Mouse (Mus musculus): ENCODE measurements around the gene Filip1. TPM values are rescaled to one million over a fixed set of nuclear protein-coding genes. Genes with fewer than 3 reads are reported as not detected.

The Filip1 gene
- polyA plus RNA-seq, 2 experiments from 2014 or later = 0.29 to 1.6 TPM

GRCm38 (mm10) chr9:79893841-79894612 is 118.6 kb downstream of the Filip1 start:
- ATAC-seq = no peak

- no peak for ATAC-seq
Observed at GRCm38 (mm10) chr9:79892183-79892582, 120.5 kb downstream of the Filip1 start.

- no peak for ATAC-seq
Observed at GRCm38 (mm10) chr9:79890488-79890887, 122.2 kb downstream of the Filip1 start.

- no peak for ATAC-seq
Observed at GRCm38 (mm10) chr9:79889132-79889531, 123.5 kb downstream of the Filip1 start.

GRCm38 (mm10) chr9:79885244-79886210 is 127.1 kb downstream of the Filip1 start:
- ATAC-seq = peak; percentile 62

- no peak for ATAC-seq
Observed at GRCm38 (mm10) chr9:79883139-79883538, 129.5 kb downstream of the Filip1 start.

GRCm38 (mm10) chr9:79880031-79880430 is 132.6 kb downstream of the Filip1 start:
- no peak for ATAC-seq

GRCm38 (mm10) chr9:79875522-79876131 is 137.0 kb downstream of the Filip1 start:
- no peak for ATAC-seq

- ATAC-seq = no peak
Observed at GRCm38 (mm10) chr9:79872598-79872997, 140.1 kb downstream of the Filip1 start.

- ATAC-seq = no peak
Observed at GRCm38 (mm10) chr9:79869512-79869911, 143.1 kb downstream of the Filip1 start.

GRCm38 (mm10) chr9:79865998-79866397 is 146.7 kb downstream of the Filip1 start:
- peak; percentile 63 for ATAC-seq

- ATAC-seq = no peak
Observed at GRCm38 (mm10) chr9:79862544-79862943, 150.1 kb downstream of the Filip1 start.

GRCm38 (mm10) chr9:79847099-79847498 is 165.6 kb downstream of the Filip1 start:
- ATAC-seq = no peak

GRCm38 (mm10) chr9:79842615-79843014 is 170.0 kb downstream of the Filip1 start:
- no peak for ATAC-seq

- ATAC-seq = no peak
Observed at GRCm38 (mm10) chr9:79842028-79842427, 170.6 kb downstream of the Filip1 start.

- ATAC-seq = no peak
Observed at GRCm38 (mm10) chr9:79831294-79831693, 181.4 kb downstream of the Filip1 start.

- no peak for ATAC-seq
Observed at GRCm38 (mm10) chr9:79830874-79831273, 181.8 kb downstream of the Filip1 start.

GRCm38 (mm10) chr9:79829842-79830800 is 182.5 kb downstream of the Filip1 start:
- ATAC-seq = no peak

- no peak for ATAC-seq
Observed at GRCm38 (mm10) chr9:79827072-79827471, 185.6 kb downstream of the Filip1 start.

- ATAC-seq = no peak
Observed at GRCm38 (mm10) chr9:79825526-79825925, 187.1 kb downstream of the Filip1 start.

- ATAC-seq = no peak
Observed at GRCm38 (mm10) chr9:79823856-79824255, 188.8 kb downstream of the Filip1 start.

GRCm38 (mm10) chr9:79823438-79823837 is 189.2 kb downstream of the Filip1 start:
- ATAC-seq = no peak
